Mouse (Mus musculus) megakaryocyte, embryonic 14.5 days (primary cell): ENCODE measurements around the gene Ttc7. TPM values are rescaled to one million over a fixed set of nuclear protein-coding genes. Genes with fewer than 3 reads are reported as not detected.

Experiments used
- H3K27me3 ChIP-seq: replicated peaks from 2 replicates; pipeline ENCODE3; 2012; ENCODE audit warnings: inconsistent platforms
- H3K36me3 ChIP-seq: replicated peaks from 2 replicates; pipeline ENCODE3; 2012; ENCODE audit warnings: low read length, inconsistent platforms, mixed read lengths
- H3K4me1 ChIP-seq: 2 replicates; pipeline ENCODE4 v1.6.1; 2012; ENCODE audit warnings: inconsistent platforms
- H3K4me3 ChIP-seq: replicated peaks from 2 replicates; pipeline ENCODE3; 2012; ENCODE audit warnings: moderate library complexity, mild to moderate bottlenecking, inconsistent platforms
- H3K9me3 ChIP-seq: 2 replicates; pipeline ENCODE4 v1.6.1; 2012; ENCODE audit warnings: inconsistent platforms
- FLI1 ChIP-seq: IDR thresholded peaks from 2 replicates; pipeline ENCODE4 v1.6.1; 2012; ENCODE audit warnings: low read length, inconsistent platforms, mixed read lengths
- GATA1 ChIP-seq: IDR thresholded peaks from 3 replicates; pipeline ENCODE4 v1.6.1; 2012; ENCODE audit warnings: mixed read lengths, low read length, inconsistent platforms, borderline replicate concordance
- polyA plus RNA-seq: library from polyadenylated mRNA; stranded (reverse); fragments of >175 nt; gene quantifications from 2 replicates; pipeline ENCODE4 v1.2.3, GENCODE M21; 2012; ENCODE audit warnings: low replicate concordance; ENCODE audit not compliant: insufficient read depth

Ttc7 gene
- polyA plus RNA-seq, 1 experiment: 14.1 TPM

DNA sequence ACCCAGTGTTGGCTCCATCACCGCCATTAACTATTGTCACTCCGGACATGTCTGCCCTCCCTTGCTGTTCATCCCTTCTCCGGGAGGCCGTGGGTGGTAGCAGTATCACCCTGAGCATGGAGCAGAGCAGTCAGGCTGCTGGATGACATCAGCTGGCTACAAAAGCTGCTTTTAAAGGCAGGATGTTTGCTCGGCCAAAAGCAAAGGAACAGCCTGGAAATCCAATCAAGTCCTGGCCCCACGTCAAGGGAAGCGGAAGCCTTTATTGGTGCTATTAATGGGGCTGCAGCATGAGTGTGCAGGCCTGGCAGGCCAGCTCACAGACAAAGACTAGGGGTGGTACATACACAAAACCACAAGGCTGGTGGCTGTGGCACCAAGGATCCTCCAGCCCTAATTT, 108.6 kb downstream of the Ttc7 start:
- TF ChIP-seq FLI1 (no peak), GATA1 (no peak)
- H3K27me3 ChIP-seq: peaks cover 38% of the 10 kb centered on the region

DNA sequence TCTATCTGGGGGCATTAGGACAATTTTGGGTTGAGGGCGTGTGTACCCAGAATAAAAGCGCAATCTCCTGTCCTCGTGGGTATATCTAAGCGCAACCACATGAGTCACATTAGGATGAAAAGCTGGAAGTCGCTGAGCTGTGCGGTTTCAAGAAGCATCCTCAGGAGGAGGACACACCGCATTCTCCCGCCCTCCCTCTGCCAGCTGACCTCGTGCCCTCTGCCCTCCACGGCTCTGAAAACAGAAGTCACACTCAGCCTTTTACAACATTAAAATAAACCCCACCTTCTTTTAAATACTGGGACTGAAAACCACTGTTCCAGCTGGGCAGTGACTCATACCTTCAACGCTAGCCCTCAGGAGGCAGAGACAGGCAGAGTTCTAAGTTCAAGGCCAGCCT, 114.4 kb downstream of the Ttc7 start:
- H3K4me3 ChIP-seq: no peak overlapping the region
- TF ChIP-seq FLI1 (no peak), GATA1 (no peak)
- H3K4me1 ChIP-seq: peaks cover 6% of the 10 kb centered on the region; the same call in 1 of the 2 replicates
- H3K27me3 ChIP-seq: peaks cover 29% of the 10 kb centered on the region
- H3K36me3 ChIP-seq: no peaks in the 10 kb centered on the region
- peaks cover 10% of the 10 kb centered on the region for H3K9me3 ChIP-seq

More for the DNA sequence above, 108.6 kb downstream of the Ttc7 start:
- H3K36me3 ChIP-seq: no peaks in the 10 kb centered on the region
- peaks cover 14% of the 10 kb centered on the region for H3K4me1 ChIP-seq
- H3K4me3 ChIP-seq: peak overlapping the region; percentile 53
- peaks cover 9% of the 10 kb centered on the region for H3K9me3 ChIP-seq

DNA sequence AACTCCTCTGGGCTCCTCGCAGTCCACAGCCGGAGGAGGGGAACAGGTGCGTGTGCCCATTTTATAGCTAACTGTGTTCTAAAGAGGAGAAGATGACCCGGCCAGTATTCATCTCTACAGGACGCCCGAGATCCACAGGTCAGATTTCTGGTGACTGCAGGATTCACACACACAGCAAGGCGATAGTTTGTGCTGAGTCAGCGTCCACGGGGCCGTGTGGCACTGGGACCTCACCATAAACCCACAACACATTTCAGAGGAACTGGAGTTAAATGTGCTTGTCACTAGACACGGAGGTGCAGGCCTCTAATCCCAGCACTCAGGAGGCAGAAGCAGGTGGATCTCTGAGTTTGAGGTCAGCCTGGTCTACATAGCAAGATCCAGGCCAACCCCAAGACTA, 119.8 kb downstream of the Ttc7 start:
- H3K4me1 ChIP-seq: no peaks in the 10 kb centered on the region
- H3K4me3 ChIP-seq: no peak overlapping the region
- no peak for TF ChIP-seq FLI1
- TF ChIP-seq GATA1: no peak
- H3K36me3 ChIP-seq: no peaks in the 10 kb centered on the region
- peaks cover 6% of the 10 kb centered on the region for H3K9me3 ChIP-seq
- H3K27me3 ChIP-seq: peaks cover 12% of the 10 kb centered on the region

- no peaks in the 10 kb centered on the region for H3K36me3 ChIP-seq
- H3K4me1 ChIP-seq: no peaks in the 10 kb centered on the region
- H3K9me3 ChIP-seq: peaks cover 6% of the 10 kb centered on the region
- H3K4me3 ChIP-seq: no peak overlapping the region
- no peak for TF ChIP-seq GATA1
- no peak for TF ChIP-seq FLI1
- H3K27me3 ChIP-seq: peaks cover 9% of the 10 kb centered on the region
Measured at GRCm38 (mm10) chr17:87403462-87403861, 120.8 kb downstream of the Ttc7 start.

DNA sequence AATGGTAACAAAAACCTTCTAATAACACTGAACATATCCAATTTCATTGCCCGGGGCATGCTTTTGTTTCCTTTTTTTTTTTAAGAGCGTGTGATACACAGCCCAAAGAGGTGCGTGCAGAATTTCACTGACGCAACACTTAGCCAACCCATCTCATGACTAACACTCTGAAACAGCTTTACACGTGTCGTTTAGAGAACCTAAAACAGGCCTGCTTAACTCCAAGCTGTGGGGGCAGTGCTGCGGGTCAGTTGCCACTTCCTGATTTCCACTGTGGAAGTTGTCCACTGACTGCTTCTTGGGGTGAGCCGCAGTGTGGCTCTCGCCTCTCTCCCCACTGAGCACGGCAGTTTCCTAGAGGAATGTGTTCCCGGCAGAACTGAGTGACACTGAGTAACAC, 122.9 kb downstream of the Ttc7 start:
- H3K36me3 ChIP-seq: no peaks in the 10 kb centered on the region
- H3K27me3 ChIP-seq: peaks cover 8% of the 10 kb centered on the region
- no peaks in the 10 kb centered on the region for H3K4me1 ChIP-seq
- peaks cover 6% of the 10 kb centered on the region for H3K9me3 ChIP-seq
- H3K4me3 ChIP-seq: no peak overlapping the region
- no peak for TF ChIP-seq FLI1
- no peak for TF ChIP-seq GATA1

DNA sequence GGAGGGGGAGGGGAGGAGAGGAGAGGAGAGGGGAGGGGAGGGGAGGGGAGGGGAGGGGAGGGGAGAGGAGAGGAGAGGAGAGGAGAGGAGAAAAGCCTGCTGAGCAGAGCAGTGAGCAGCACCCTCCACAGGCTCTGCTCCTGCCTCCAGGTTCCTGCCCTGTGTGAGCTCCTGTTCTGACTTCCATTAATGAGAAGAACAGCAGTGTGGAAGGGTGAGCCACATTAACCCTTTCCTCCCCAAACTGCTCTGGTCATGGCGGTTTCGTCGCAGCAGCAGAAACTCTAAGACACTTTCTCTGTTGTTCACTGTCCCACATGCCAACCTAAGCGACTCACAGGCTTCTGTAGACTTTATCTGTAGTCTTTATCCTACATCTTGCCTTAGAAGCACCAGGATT, 124.0 kb downstream of the Ttc7 start:
- H3K4me1 ChIP-seq: no peaks in the 10 kb centered on the region
- H3K4me3 ChIP-seq: no peak overlapping the region
- H3K27me3 ChIP-seq: peaks cover 4% of the 10 kb centered on the region
- H3K36me3 ChIP-seq: no peaks in the 10 kb centered on the region
- TF ChIP-seq FLI1: no peak
- no peak for TF ChIP-seq GATA1
- H3K9me3 ChIP-seq: peaks cover 6% of the 10 kb centered on the region

GRCm38 (mm10) chr17:87418082-87418481, 135.4 kb downstream of the Ttc7 start:
- Histone ChIP-seq H3K36me3 (no peaks in the 10 kb centered on the region), H3K27me3 (peaks cover 20% of the 10 kb centered on the region), H3K9me3 (no peaks in the 10 kb centered on the region), H3K4me1 (no peaks in the 10 kb centered on the region), H3K4me3 (no peak overlapping the region)
- TF ChIP-seq FLI1 (no peak), GATA1 (no peak)

DNA sequence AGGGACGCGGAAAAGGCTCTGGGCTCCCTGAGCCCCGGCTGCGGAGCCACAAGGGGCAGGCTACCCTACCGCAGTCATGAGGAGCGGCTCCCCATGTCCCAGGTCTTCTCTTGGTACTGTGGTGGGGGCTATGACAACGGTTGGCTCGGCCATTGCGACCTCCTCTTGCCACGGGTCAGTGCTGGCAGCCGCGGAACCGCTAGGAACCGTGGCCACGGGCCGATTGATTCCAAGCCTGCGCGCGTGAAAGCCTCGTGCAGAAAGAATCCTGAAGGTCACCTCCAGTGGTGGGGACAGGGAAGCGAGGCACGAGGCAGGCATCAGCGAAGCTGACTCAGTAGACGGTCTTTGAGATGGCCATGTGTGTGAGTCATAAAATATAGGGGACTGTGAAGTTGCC, 144.8 kb downstream of the Ttc7 start, which contains the start of gene Stpg4:
TSS of gene Stpg4 (minus strand) at position 231 of the 400 bp plus-strand sequence.
- H3K9me3 ChIP-seq: peaks cover 8% of the 10 kb centered on the region; the same call in 1 of the 2 replicates
- H3K36me3 ChIP-seq: peaks cover 46% of the 10 kb centered on the region
- no peaks in the 10 kb centered on the region for H3K27me3 ChIP-seq
- TF ChIP-seq GATA1 (no peak), FLI1 (no peak)
- no peak within 1 kb of the TSS for H3K4me3 ChIP-seq
- peaks cover 4% of the 10 kb centered on the region; the same call in 1 of the 2 replicates for H3K4me1 ChIP-seq

DNA sequence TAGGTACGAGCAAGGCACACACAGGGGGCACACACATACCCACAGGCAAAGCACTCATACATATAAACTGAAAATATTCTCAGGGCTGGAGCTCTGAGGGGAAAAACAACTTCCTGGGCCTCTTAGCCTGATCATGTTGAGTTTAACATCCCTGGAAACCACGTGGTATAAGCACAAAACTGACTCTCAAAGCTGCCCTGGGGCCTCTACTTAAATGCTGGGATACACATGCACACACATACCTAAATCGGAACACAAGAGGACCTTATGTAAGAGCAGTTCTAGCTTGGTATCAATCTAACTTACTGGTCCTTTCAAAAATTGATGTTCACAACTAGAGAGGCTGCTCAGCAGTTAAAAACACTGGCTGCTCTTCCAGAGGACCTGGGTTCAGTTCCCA, 146.7 kb downstream of the Ttc7 start:
- peaks cover 61% of the 10 kb centered on the region for H3K36me3 ChIP-seq
- no peaks in the 10 kb centered on the region for H3K27me3 ChIP-seq
- H3K4me1 ChIP-seq: peaks cover 4% of the 10 kb centered on the region; the same call in 1 of the 2 replicates
- TF ChIP-seq FLI1 (no peak), GATA1 (no peak)
- peaks cover 8% of the 10 kb centered on the region; the same call in 1 of the 2 replicates for H3K9me3 ChIP-seq
- H3K4me3 ChIP-seq: no peak overlapping the region

Other genes starting within 250 kb of the Ttc7 start
- gene Socs5, start 175.2 kb upstream of the Ttc7 start, polyA plus RNA-seq: 5.0 and 6.6 TPM in 2 replicates
- gene Mcfd2, start 17.0 kb upstream of the Ttc7 start, polyA plus RNA-seq: 8.0 and 12.5 TPM in 2 replicates
- not detected in 2 replicates for gene Stpg4, start 144.9 kb downstream of the Ttc7 start, polyA plus RNA-seq
- 2.3 and 36.6 TPM in 2 replicates for gene Calm2, start 164.0 kb downstream of the Ttc7 start, polyA plus RNA-seq